Mouse (Mus musculus) CD8-positive naive resting alpha-beta T cell, adult 2 months (primary cell): ENCODE results near the gene Eif2s2.

Source experiments
- DNase-seq, 2 experiments: peaks; one replicate each; pipeline ENCODE4 v3.0.0; 2022; ENCODE audit warnings: low read depth in 2 of 2, low spot score in 2 of 2

Gene Eif2s2

GRCm38 (mm10) chr2:154893548-154893947 lies 813 bp upstream of the Eif2s2 start:
- DNase-seq = no peak

- DNase-seq = no peak
These were observed 280 bp upstream of the Eif2s2 start for GRCm38 (mm10) chr2:154893045-154893385.

GRCm38 (mm10) chr2:154891585-154891984 lies 1.1 kb downstream of the Eif2s2 start:
- no peak for DNase-seq

- DNase-seq = no peak
These were observed 16.1 kb downstream of the Eif2s2 start for GRCm38 (mm10) chr2:154876621-154877020.

GRCm38 (mm10) chr2:154869954-154870641 lies 22.6 kb downstream of the Eif2s2 start:
- DNase-seq = no peak

- no peak for DNase-seq
These were observed 24.6 kb downstream of the Eif2s2 start for GRCm38 (mm10) chr2:154868106-154868505.

- DNase-seq = no peak
These were observed 27.0 kb downstream of the Eif2s2 start for GRCm38 (mm10) chr2:154865696-154866095.

- no peak for DNase-seq
These were observed 29.1 kb downstream of the Eif2s2 start for GRCm38 (mm10) chr2:154863672-154864071.

- DNase-seq = peak; percentile 45 to 67
These were observed 37.4 kb downstream of the Eif2s2 start for GRCm38 (mm10) chr2:154855383-154855782.

GRCm38 (mm10) chr2:154848086-154848485 lies 44.6 kb downstream of the Eif2s2 start:
- DNase-seq = no peak

- DNase-seq = no peak
These were observed 56.2 kb downstream of the Eif2s2 start for GRCm38 (mm10) chr2:154836537-154836936.

GRCm38 (mm10) chr2:154834149-154834865 lies 58.4 kb downstream of the Eif2s2 start:
- no peak for DNase-seq

- DNase-seq = no peak
These were observed 60.3 kb downstream of the Eif2s2 start for GRCm38 (mm10) chr2:154832471-154832870.

GRCm38 (mm10) chr2:154827521-154827920 lies 65.2 kb downstream of the Eif2s2 start:
- no peak for DNase-seq

GRCm38 (mm10) chr2:154826054-154826538 lies 66.6 kb downstream of the Eif2s2 start:
- DNase-seq = no peak
